Mouse (Mus musculus) limb, embryonic 15.5 days (tissue): ENCODE data around the gene Arid1a. TPM values are rescaled to one million over a fixed set of nuclear protein-coding genes. Genes with fewer than 3 reads are reported as not detected.

Source experiments
- ATAC-seq: fragments of 200-750 bp; cut with Nextera tagmentation; 2 replicates; pipeline ENCODE4 v1.8.0; 2017; ENCODE audit warnings: low read depth, moderate TSS enrichment; ENCODE audit not compliant: insufficient number of reproducible peaks, low FRiP score, low TSS enrichment
- H3K27ac ChIP-seq: fragments of 300-500 bp; sonication (generic); 2 replicates; pipeline ENCODE4 v1.5.1; 2015; ENCODE audit warnings: moderate library complexity, mild to moderate bottlenecking, inconsistent platforms
- H3K27me3 ChIP-seq: fragments of 300-500 bp; sonication (generic); 2 replicates; pipeline ENCODE4 v1.6.1; 2015; ENCODE audit warnings: inconsistent platforms
- H3K36me3 ChIP-seq: fragments of 300-500 bp; sonication (generic); 2 replicates; pipeline ENCODE4 v1.6.1; 2015; ENCODE audit warnings: inconsistent platforms
- H3K4me1 ChIP-seq: fragments of 300-500 bp; sonication (generic); 2 replicates; pipeline ENCODE4 v1.6.1; 2015; ENCODE audit warnings: inconsistent platforms
- H3K4me2 ChIP-seq: fragments of 300-500 bp; sonication (generic); 2 replicates; pipeline ENCODE4 v1.6.1; 2015; ENCODE audit warnings: mild to moderate bottlenecking, inconsistent platforms
- H3K4me3 ChIP-seq: fragments of 300-500 bp; sonication (generic); 2 replicates; pipeline ENCODE4 v1.5.1; 2015; ENCODE audit warnings: mild to moderate bottlenecking, inconsistent platforms
- H3K9ac ChIP-seq: fragments of 300-500 bp; sonication (generic); 2 replicates; pipeline ENCODE4 v1.6.1; 2015; ENCODE audit warnings: inconsistent platforms
- H3K9me3 ChIP-seq: fragments of 300-500 bp; sonication (generic); 2 replicates; pipeline ENCODE4 v1.6.1; 2016; ENCODE audit warnings: inconsistent platforms
- WGBS: fragments of 180-500 bp; shearing (Covaris S2); methylation state at CpG from one replicate; pipeline ENCODE4 v1.1.7; 2015; 5-methylcytosine and 5-hydroxymethylcytosine counted together
- polyA plus RNA-seq: library from polyadenylated mRNA; unstranded; fragments of >200 nt; fragmentation: Nextera tagmentation; extraction: Ambion mirVana; gene quantifications from 2 replicates; pipeline ENCODE4 v1.2.1, GENCODE M21; 2015

The Arid1a gene
- polyA plus RNA-seq, 1 experiment from 2014 or later: 24.2 TPM

- H3K4me3 ChIP-seq: no peak overlapping the region
- peaks cover 23% of the 10 kb centered on the region for H3K4me1 ChIP-seq
- H3K9ac ChIP-seq: no peak overlapping the region
- no peak overlapping the region for H3K27ac ChIP-seq
- WGBS: 46% methylated on average over 7 of the region's 7 CpGs
- no peak overlapping the region for H3K4me2 ChIP-seq
- H3K36me3 ChIP-seq: peaks cover 99% of the 10 kb centered on the region
- no peaks in the 10 kb centered on the region for H3K27me3 ChIP-seq
- no peaks in the 10 kb centered on the region for H3K9me3 ChIP-seq
- no peak for ATAC-seq
Observed at GRCm38 (mm10) chr4:133688417-133689067, 68.0 kb downstream of the Arid1a start.

- no peak overlapping the region for H3K4me3 ChIP-seq
- no peaks in the 10 kb centered on the region for H3K27me3 ChIP-seq
- no peaks in the 10 kb centered on the region for H3K9me3 ChIP-seq
- no peak for ATAC-seq
- peaks cover 97% of the 10 kb centered on the region for H3K36me3 ChIP-seq
- H3K4me1 ChIP-seq: peaks cover 23% of the 10 kb centered on the region
- no peak overlapping the region for H3K27ac ChIP-seq
- H3K9ac ChIP-seq: no peak overlapping the region
- 87% methylated on average over 5 of the region's 5 CpGs for whole genome bisulfite sequencing
- H3K4me2 ChIP-seq: no peak overlapping the region
Observed at GRCm38 (mm10) chr4:133687126-133687525, 69.4 kb downstream of the Arid1a start.

- no peak overlapping the region for H3K4me2 ChIP-seq
- H3K4me3 ChIP-seq: no peak overlapping the region
- ATAC-seq: no peak
- WGBS: 86% methylated on average over 11 of the region's 11 CpGs
- no peak overlapping the region for H3K9ac ChIP-seq
- H3K27me3 ChIP-seq: no peaks in the 10 kb centered on the region
- peaks cover 23% of the 10 kb centered on the region for H3K4me1 ChIP-seq
- no peaks in the 10 kb centered on the region for H3K9me3 ChIP-seq
- no peak overlapping the region for H3K27ac ChIP-seq
- H3K36me3 ChIP-seq: peaks cover 97% of the 10 kb centered on the region
Observed at GRCm38 (mm10) chr4:133686512-133686911, 70.1 kb downstream of the Arid1a start.

GRCm38 (mm10) chr4:133680206-133680786, 76.3 kb downstream of the Arid1a start:
- Histone ChIP-seq H3K36me3 (peaks cover 69% of the 10 kb centered on the region), H3K9ac (no peak overlapping the region), H3K4me3 (no peak overlapping the region), H3K27me3 (no peaks in the 10 kb centered on the region), H3K4me2 (no peak overlapping the region), H3K27ac (no peak overlapping the region), H3K9me3 (no peaks in the 10 kb centered on the region), H3K4me1 (peaks cover 14% of the 10 kb centered on the region)
- WGBS: 86% methylated on average over 14 of the region's 14 CpGs
- no peak for ATAC-seq

GRCm38 (mm10) chr4:133679629-133680028, 76.9 kb downstream of the Arid1a start:
- Histone ChIP-seq H3K4me2 (no peak overlapping the region), H3K4me3 (no peak overlapping the region), H3K4me1 (peaks cover 14% of the 10 kb centered on the region), H3K27me3 (no peaks in the 10 kb centered on the region), H3K9ac (no peak overlapping the region), H3K9me3 (no peaks in the 10 kb centered on the region), H3K27ac (no peak overlapping the region), H3K36me3 (peaks cover 63% of the 10 kb centered on the region)
- WGBS: 78% methylated on average over 7 of the region's 7 CpGs
- ATAC-seq: no peak

- no peak overlapping the region for H3K4me3 ChIP-seq
- H3K27me3 ChIP-seq: no peaks in the 10 kb centered on the region
- H3K36me3 ChIP-seq: peaks cover 41% of the 10 kb centered on the region
- no peak for ATAC-seq
- H3K27ac ChIP-seq: no peak overlapping the region
- H3K9me3 ChIP-seq: no peaks in the 10 kb centered on the region
- H3K4me1 ChIP-seq: peaks cover 29% of the 10 kb centered on the region
- no peak overlapping the region for H3K9ac ChIP-seq
- no peak overlapping the region for H3K4me2 ChIP-seq
- WGBS: 75% methylated on average over 7 of the region's 7 CpGs
Observed at GRCm38 (mm10) chr4:133677266-133677665, 79.3 kb downstream of the Arid1a start.

GRCm38 (mm10) chr4:133676189-133676588, 80.4 kb downstream of the Arid1a start:
- Histone ChIP-seq H3K9ac (no peak overlapping the region), H3K27ac (peak overlapping the region; percentile 60; the same call in 1 of the 2 replicates), H3K4me2 (no peak overlapping the region), H3K27me3 (no peaks in the 10 kb centered on the region), H3K4me3 (no peak overlapping the region), H3K4me1 (peaks cover 36% of the 10 kb centered on the region), H3K9me3 (no peaks in the 10 kb centered on the region), H3K36me3 (peaks cover 30% of the 10 kb centered on the region)
- 32% methylated on average over 3 of the region's 3 CpGs for WGBS
- no peak for ATAC-seq

GRCm38 (mm10) chr4:133675594-133676016, 81.0 kb downstream of the Arid1a start:
- no peaks in the 10 kb centered on the region for H3K27me3 ChIP-seq
- no peaks in the 10 kb centered on the region for H3K9me3 ChIP-seq
- H3K27ac ChIP-seq: peak overlapping the region; percentile 60; the same call in 1 of the 2 replicates
- peaks cover 24% of the 10 kb centered on the region for H3K36me3 ChIP-seq
- H3K4me3 ChIP-seq: no peak overlapping the region
- peaks cover 40% of the 10 kb centered on the region for H3K4me1 ChIP-seq
- no peak overlapping the region for H3K9ac ChIP-seq
- H3K4me2 ChIP-seq: no peak overlapping the region
- WGBS: 9% methylated on average over 5 of the region's 5 CpGs
- no peak for ATAC-seq

GRCm38 (mm10) chr4:133674331-133674695, 82.3 kb downstream of the Arid1a start:
- Histone ChIP-seq H3K4me1 (peaks cover 51% of the 10 kb centered on the region), H3K4me3 (no peak overlapping the region), H3K27ac (peak overlapping the region; percentile 100), H3K9me3 (no peaks in the 10 kb centered on the region), H3K4me2 (peak overlapping the region; percentile 75; the same call in 1 of the 2 replicates), H3K27me3 (no peaks in the 10 kb centered on the region), H3K36me3 (peaks cover 11% of the 10 kb centered on the region), H3K9ac (no peak overlapping the region)
- WGBS: 54% methylated on average over 8 of the region's 8 CpGs
- ATAC-seq: no peak

GRCm38 (mm10) chr4:133673666-133674330, 82.8 kb downstream of the Arid1a start:
- ATAC-seq: no peak
- peaks cover 51% of the 10 kb centered on the region for H3K4me1 ChIP-seq

GRCm38 (mm10) chr4:133672845-133673647, 83.5 kb downstream of the Arid1a start:
- H3K4me2 ChIP-seq: peak overlapping the region; percentile 75
- WGBS: 1% methylated on average over 24 of the region's 24 CpGs
- H3K27ac ChIP-seq: peak overlapping the region; percentile 100
- H3K27me3 ChIP-seq: no peaks in the 10 kb centered on the region
- ATAC-seq: peak; percentile 31; the same call in 1 of the 2 replicates
- peak overlapping the region; percentile 58 for H3K4me3 ChIP-seq
- peak overlapping the region; percentile 68 for H3K9ac ChIP-seq
- H3K36me3 ChIP-seq: peaks cover 15% of the 10 kb centered on the region
- peaks cover 51% of the 10 kb centered on the region for H3K4me1 ChIP-seq
- no peaks in the 10 kb centered on the region for H3K9me3 ChIP-seq

More at GRCm38 (mm10) chr4:133673666-133674330, 82.8 kb downstream of the Arid1a start:
- H3K27me3 ChIP-seq: no peaks in the 10 kb centered on the region
- H3K4me2 ChIP-seq: peak overlapping the region; percentile 75
- 24% methylated on average over 9 of the region's 10 CpGs for WGBS
- peak overlapping the region; percentile 100 for H3K27ac ChIP-seq
- H3K9ac ChIP-seq: no peak overlapping the region
- peak overlapping the region; percentile 58; the same call in 1 of the 2 replicates for H3K4me3 ChIP-seq
- H3K36me3 ChIP-seq: peaks cover 13% of the 10 kb centered on the region
- H3K9me3 ChIP-seq: no peaks in the 10 kb centered on the region
